Mouse (Mus musculus): ENCODE measurements around the gene Sgca.

DNA sequence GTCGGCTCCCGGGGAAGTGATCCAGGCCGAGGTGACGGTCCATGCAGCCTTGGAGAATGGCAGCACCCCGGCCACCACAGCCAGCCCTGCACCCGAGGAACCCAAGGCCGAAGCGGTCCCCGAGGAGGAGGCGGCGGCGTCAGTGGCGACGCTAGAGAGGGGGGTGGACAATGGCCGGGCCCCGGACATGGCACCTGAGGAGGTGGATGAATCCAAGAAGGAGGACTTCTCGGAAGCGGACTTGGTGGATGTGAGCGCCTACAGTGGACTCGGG, 16.3 kb upstream of the Sgca start:
- no peak for TF ChIP-seq CTCF (IDR thresholded peaks at IDR 0.05; ENCODE audit: low read depth)
- TF ChIP-seq EP300 (IDR thresholded peaks at IDR 0.05; ENCODE audit: low read depth): no peak
